Mouse (Mus musculus): ENCODE measurements around the gene Tmem259.

Gene Tmem259

DNA sequence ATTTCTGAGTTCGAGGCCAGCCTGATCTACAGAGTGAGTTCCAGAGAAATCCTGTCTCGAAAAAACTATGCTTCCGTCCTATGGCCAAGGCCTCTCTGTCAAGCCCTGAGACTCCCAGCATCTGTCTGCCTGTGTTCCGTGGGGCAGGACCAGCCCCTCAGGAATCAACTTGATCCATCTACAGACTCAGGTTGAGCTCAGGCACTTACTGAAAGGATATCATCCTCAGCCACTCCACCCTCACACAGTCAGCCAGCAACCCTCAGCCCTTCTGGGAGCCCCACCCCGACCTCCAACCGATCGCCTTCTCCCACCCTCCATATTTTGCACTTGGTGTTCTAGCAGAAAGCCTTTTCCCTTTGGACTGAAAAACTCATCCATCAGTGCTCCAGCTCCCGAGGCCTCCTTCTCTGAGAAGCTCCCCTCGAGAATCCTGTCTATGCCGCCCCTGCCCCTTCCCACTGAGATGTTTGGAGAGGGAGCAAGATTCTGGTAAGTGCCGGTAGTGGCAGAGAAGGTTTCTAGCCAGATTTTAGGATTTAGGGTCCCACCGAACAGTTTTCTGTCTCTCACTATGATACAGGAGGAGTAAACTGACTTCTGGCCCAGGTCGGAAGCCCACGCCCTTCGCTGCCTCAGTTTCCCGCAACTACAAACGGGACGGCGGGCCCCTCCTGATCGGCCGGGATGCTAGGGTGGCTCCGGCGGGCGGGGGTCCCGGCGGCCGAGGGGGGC lies 3.8 kb upstream of the Tmem259 start:
- DNase-seq (ENCODE audit: low read depth), result peak; percentile 22

DNA sequence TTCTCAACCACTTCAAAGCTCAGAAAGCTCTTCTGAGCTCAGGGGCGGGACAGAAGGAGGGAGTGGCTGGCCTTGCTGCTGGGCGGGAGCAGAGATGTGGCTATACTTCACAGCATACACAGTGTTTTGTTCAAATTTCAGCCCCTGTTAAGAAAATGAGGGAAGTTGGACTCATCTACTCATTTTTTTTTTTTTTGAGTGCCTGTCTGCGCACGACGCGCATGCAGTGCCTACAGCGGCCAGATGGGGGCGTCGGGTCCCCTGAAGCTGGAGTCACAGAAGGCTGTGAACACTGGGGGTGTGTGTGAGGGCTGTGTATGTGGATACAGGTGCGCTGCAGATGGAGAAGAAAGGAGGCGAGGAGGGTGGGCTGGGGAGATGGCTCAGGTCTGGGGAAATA lies 2.8 kb upstream of the Tmem259 start:
- peak; percentile 96 for DNase-seq (ENCODE audit: low read depth)

DNA sequence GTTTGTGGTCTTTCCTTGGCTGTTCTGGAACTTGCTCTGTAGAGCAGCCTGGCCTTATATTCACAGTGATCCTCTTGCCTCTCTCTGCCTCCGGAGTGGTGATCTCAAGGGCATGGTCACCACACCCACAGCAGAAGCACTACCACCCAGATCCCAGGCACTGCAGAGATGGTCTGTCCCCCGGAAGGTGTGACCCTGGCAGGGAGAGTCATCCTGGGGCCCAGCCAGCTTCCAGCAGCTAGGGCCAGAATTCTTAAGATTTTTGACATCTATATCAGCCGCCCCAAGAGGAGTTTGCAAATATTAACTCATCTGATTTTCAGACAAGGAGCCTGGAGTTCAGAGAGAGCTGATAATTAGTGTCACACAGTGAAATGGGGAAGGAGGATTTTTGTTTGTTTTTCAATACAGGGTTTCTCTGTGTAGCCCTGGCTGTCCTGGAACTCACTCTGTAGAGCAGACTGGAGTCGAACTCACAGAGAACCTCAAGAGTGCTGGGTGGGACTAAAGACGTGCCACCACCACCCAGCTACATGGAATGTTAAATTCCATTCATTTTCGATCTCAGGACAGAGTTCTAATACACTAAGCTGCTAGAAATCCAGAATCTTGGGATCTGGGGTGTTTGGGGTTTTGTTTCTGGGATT lies 2.2 kb upstream of the Tmem259 start:
- DNase-seq (ENCODE audit: low read depth), result no peak

DNA sequence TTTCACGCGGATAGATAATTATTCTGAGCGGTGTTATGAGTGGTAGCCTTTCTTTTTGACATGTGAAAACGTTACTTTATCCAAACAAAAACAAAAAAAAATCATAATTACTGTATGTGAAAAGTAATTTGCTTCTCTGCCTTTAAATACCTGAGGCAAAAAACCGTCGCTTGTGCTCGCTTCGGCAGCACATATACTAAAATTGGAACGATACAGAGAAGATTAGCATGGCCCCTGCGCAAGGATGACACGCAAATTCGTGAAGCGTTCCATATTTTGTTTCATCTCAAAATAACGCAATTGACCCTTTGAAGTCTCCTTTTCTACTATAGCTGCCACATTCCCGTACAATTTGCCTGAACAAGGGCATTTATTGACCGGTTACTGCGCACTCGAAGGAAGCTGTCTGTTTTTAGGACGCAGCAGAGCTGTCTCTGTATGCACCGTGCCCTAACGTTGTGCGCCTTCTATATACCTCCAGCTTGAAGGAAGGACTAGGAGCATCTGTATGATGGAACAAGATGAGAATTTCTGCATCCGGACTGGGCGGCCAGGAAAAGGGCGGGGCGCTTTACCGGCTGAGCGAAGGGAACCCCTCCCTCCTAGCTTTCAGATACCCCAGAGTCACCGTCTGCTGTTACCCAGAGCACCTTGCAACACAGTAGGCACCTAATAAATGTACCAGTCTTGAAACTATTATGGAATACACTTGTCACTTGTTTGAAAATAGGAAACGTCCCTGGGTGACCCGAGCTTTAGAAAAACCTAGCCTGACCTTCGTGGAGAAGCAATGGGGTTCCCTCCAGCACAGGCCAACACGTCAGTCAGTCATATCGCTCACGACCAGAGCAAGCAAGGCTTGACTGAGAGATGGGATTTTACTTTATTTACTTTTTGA lies 1.5 kb upstream of the Tmem259 start:
- DNase-seq (ENCODE audit: low read depth), result peak; percentile 91

DNA sequence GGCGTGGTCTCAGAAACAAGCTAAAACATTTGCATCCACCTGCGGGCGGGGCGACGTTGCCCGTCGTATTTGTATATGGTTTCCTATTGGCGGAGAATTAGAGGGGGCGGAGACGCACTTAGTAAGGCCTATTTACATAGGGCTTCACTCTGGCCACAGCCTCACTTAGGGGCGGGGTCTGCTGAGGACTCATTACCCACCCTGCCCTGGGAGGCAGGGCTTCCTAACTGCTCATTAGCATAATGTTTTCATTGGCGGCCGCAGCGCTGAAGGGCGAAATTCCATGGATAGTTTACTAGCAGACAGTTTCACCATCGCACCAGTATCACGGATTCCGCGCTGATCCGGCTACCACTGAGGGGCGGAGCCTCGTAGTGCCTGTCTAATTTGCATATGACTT lies 741 bp upstream of the Tmem259 start:
- DNase-seq (ENCODE audit: low read depth), result peak; percentile 100

DNA sequence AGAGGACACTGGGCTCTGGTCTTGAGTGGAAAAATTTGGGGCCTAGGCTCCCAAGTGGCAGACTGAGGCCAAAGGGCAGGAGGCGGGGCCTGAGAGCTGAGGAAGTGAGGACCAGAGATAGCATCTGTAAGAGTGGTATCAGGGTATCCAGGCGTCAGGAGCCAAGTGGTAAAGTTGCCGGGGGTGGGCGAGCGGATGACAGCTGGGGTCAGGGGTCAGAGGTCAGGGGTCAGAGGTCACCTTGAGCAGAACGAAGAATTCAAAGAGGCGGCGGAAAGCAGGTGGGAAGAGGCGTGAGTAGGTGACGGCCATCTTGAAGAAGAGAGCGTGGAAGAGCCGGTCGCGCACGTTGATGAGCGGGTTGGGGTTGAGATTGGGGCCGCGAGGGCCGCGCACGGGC lies 460 bp downstream of the Tmem259 start:
- DNase-seq (ENCODE audit: low read depth), result peak; percentile 80

DNA sequence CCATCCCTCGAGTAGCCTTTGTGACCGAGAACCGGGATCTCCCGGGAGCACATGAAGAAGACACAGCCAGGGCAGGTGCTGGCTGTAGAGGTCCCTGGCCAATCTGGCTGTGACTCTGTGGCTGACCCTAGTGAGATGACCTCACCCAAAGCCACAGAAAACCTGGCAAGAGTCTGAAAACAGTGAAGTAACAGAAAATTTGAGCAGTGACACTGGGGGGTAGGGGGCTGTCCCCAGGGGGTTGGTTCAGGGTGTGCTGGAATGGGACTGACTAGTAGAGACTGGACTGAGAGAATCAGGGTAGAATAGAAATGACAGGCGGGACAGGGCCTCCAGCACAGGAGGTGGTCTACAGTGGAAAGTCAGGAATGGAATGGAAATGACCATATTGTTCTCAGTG lies 925 bp downstream of the Tmem259 start:
- peak; percentile 42 for DNase-seq (ENCODE audit: low read depth)

DNA sequence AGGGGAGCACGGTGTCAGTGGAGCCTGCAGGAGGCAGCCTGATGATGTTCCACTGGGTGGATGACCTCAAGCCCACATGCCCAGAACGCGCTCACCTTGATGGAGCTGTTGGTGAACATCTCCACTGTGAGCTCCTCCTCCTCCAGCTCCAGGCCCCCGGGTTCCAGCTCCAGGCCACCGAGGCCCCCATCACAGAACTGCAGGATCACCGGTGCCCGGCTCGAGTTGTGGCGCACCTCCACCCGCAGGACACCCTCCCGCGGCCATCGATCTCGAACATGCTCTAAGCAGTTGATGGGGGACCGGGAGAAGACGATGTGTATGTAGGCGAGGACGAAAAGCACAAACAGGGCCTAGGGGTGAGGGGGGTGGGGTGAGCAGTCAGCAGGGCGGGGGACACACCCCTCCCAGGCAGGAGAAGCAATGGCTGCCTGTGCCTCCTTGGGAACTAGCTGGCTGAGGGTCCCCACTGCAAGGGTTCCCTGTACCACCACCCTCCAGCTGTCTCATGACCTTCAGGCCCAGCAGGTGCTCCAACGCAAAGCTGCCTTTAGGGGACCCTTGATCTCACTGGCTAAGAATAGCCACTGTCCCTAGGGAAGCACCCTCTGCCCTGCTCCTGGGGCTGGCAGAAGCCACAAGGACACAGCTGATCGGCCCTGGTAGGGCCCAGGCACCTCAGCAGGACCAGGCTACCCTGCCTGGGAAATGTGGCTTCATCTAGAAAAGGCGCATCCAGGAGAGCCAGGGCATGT lies 4.6 kb downstream of the Tmem259 start:
- no peak for DNase-seq (ENCODE audit: low read depth)

DNA sequence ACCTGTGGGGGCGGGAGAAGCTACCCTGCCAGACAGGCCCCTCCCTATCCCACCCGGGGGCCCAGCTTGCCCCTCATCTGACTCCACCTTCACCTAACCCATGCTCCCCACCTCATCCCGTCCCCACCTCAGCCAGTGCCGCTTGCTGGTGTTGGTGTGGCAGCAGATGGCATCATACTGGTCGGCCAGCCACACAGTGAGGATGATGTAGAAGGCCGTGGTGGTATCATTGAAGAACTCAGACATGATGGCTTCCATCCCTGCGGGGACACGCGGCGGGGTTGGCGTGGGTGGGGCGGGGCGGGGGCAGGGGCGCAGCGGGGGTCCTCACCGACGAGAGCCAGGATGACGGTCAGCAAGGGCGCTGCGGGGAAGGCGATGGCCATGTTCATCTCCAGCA lies 6.1 kb downstream of the Tmem259 start:
- no peak for DNase-seq (ENCODE audit: low read depth)

DNA sequence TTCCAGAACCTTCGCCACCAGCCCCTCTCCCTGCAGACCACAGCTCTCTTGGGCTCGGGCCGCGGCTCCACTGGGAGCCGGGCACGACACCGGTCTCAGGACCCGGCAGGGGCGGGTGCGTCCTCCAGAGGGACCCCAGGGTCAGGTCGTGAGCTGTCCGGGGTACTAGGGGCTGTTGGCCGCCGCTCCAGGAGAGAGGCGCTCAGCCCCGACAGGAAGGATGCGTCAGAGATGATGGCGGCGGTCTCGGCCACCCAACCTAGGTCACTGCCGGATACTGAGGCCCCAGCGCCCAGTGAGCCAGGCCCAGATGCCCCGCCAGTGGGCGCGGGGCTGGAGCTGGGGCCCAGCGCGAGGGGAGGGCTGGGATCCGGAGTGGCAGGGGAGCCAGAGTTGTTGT lies 6.8 kb downstream of the Tmem259 start:
- no peak for DNase-seq (ENCODE audit: low read depth)

DNA sequence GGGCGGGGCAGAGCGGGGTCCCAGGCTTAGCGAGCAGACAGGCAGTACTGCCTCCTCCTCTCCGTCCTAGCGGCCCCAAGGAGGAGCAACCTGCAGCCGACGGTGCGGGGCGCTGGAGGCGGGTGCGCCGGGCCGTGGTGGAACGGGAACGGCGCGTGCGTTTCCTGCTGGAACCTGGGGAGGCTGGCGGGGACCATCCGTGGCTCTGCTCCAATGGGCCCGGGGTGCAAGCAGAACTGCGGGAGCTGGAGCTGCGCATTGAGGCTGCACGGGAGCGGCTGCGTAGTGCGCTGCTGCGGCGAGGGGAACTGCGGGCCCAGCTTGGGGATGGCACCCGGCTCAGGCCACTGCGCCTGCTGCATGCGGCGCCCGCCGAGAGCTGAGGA lies 7.4 kb downstream of the Tmem259 start:
- no peak for DNase-seq (ENCODE audit: low read depth)

DNA sequence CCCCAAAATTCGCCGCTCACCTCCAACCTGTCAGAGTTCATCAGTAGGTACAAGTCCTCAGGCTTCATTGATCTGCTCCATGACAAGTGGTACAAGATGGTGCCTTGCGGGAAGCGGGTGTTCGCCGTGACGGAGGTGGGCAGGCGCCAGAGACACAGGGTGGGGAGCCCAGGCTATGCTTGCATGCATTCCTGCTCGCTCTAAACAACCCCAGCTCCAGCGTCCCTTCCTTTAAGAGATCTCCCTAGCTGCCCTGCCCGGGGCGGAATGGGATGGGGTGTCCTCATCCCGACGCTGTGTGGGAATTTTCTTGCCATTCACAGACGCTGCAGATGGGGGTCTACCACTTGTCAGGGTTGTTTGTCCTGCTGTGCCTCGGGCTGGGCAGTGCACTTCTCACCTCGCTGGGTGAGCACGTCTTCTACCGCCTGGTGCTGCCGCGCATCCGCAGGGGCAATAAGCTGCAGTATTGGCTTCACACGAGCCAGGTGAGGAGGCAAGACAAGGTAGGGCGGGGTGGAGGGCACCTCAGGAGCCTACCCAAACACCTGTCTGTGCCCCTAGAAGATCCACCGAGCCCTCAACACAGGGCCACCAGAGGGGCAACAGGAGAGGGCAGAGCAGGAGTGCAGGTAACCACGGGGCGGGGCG lies 7.9 kb downstream of the Tmem259 start:
- no peak for DNase-seq (ENCODE audit: low read depth)

DNA sequence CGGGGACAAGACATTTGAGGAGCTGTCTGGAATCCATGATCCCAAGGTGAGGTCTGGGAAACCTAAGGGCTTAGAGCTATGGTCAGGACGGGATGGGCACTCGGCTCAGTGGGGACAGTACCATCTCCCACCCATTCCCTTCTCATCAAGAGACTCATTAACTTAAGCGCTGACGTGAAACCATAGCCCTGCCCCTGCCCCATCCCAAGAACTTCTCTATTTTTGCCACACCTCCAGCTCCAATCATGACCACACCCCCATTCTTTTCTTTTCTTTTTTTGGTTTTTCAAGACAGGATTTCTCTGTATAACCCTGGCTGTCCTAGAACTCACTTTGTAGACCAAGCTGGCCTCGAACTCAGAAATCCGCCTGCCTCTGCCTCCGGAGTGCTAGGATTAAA lies 9.5 kb downstream of the Tmem259 start:
- DNase-seq (ENCODE audit: low read depth), result no peak

DNA sequence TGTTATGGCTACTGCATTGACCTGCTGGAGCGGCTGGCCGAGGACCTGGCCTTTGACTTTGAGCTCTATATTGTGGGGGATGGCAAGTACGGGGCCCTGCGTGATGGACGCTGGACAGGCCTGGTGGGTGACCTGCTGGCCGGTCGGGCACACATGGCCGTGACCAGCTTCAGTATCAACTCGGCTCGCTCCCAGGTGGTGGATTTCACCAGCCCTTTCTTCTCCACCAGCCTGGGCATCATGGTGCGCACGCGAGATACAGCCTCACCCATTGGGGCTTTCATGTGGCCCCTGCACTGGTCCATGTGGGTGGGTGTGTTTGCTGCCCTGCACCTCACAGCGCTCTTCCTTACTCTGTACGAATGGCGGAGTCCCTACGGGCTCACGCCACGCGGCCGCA lies 10.0 kb downstream of the Tmem259 start:
- DNase-seq (ENCODE audit: low read depth), result no peak

DNA sequence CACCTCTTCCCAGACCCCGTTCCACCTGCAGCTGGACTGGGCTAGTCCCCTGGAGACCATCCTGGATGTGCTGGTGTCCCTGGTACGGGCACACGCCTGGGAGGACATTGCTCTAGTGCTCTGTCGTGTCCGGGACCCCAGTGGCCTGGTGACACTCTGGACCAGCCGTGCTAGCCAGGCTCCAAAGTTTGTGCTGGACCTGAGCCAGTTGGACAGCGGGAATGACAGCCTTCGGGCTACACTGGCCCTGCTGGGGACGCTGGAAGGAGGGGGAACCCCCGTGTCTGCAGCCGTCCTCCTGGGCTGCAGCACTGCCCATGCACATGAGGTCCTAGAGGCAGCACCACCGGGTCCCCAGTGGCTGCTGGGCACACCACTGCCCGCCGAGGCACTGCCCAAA lies 11.3 kb downstream of the Tmem259 start:
- DNase-seq (ENCODE audit: low read depth), result no peak

DNA sequence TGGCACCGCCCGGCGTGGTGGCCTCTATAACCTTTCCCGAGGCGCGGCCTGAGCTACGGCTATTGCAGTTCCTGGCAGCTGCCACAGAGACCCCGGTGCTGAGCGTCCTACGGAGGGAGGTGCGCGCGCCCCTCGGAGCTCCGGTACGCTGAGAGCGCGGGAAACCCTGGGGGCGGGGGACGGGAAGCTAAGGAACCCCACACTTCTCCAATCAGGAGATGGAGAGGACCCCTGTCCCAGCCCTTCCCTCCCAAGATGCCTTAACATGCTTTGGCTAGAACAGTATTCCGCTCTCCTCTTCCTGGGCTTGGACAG lies 13.0 kb downstream of the Tmem259 start:
- no peak for DNase-seq (ENCODE audit: low read depth)

DNA sequence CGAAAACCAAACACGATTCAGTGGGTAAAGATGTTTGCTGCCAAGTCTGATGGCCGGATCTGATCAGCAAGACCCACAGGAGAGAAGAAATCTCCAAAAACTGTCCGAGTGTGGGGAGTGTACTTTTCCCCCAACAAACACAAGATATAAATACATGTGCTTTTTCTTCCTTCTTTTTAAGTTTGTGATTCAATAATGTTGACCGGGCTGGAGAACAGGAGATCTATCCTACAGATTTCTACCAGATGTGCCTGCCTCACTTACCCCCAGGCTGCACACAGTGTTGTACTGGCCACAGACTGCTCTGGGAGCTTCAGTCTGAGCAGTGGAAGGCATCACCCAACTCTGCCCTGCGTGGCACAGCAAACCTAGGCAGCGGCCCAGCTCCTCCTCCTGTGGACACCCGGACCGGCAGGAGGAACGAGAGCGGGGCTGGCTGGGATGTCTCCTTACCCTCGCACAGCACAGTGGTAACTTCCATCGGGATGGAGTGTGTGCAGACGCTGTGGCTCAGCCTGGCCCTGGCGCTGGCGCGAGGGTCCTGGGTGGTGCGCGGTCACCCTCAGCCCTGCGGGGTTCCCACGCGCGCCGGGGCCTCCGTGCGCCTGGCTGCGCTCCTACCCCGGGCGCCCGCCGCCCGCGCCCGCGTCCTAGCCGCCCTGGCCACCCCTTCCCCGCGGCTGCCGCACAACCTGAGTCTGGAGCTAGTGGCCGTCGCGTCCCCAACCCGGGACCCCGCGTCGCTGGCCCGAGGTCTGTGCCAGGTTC lies 13.5 kb downstream of the Tmem259 start, which contains the start of gene Grin3b:
TSS of gene Grin3b (plus strand) at position 301 of the 768 bp plus-strand sequence.
- no peak for DNase-seq (ENCODE audit: low read depth)

DNA sequence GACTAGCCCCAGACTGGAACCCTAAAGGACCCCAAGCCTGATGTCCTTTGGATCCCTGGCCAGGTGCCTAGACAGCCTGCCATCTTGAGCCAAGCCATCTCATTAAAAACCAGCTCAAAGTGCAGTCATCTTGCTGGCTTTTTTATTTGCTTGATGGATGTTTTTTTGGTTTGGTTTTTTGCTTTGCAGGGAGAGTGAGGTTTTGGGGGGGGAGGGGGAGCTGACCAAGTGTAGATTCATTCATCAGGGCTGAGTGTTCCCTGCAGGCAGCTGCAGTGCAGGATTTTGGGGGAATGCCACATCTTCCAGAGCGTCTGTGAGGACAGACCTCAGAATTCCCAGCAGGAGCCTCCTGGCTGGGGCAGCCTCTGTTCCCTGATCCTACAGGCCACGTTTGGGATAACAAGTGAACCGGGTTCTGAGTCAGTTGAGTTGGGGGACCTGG lies 15.0 kb downstream of the Tmem259 start:
- no peak for DNase-seq (ENCODE audit: low read depth)

DNA sequence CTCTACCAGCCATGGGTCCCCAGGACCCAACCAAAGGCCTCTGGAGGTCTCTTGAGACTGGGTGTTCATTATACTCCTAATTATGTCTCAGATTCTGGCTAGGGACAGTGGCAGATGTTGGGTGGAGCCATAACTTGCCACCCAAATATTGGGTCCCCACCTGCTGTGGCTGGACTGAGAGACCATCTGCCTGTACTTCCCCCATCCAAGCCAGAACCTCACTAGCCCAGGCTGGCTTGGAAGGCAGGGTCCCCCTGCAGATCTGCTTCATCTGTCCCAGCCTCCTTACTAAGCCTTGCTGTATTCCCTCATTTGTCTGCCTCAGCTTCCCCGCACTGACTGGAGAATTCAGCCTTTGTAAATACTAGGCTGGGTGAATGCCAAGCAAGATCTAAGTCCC lies 15.9 kb downstream of the Tmem259 start:
- no peak for DNase-seq (ENCODE audit: low read depth)

DNA sequence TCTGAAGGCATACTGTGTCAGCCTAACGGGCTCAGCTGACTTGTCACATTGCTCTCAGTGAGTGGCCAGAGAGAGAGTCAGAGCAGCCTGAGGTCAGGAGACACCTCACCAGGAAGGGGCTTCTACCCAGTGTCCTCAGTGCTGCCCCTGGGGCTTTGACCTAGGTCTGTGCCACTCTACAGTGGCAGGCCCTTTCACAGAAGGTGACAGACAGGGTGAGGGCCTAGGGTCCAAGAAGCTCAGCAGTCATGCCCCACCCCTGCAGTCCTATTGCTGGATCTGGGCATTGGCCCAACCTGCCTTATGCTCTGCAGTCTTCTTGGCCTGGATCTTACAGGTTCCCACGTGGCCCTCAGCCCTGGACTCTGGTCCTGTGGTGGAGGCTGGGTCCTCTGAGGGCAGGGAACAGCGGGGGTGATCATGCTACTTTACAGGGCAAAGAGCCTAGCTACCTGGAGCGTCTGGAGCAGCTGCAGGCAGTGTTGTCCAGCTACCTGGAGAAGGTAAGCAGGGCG lies 17.2 kb downstream of the Tmem259 start:
- no peak for DNase-seq (ENCODE audit: low read depth)

DNA sequence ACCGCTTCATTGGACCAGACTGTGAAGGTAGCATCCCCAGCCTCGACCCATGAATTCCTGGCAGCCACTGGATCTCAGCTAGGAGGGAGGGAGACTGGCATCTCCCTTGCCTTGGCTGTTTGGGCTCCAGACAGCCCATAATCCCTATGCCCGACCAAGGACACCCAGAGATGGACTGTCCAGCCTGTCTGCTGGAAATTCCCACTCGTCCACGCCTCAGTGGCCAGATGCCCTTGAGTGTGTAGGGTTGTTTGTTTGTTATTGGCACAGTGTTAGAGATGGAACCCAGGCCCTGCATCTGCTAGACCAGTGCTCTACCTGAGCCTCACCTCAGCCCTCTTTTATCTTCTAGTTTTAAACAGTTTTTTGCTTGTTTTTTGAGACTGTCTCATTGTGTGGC lies 18.8 kb downstream of the Tmem259 start:
- no peak for DNase-seq (ENCODE audit: low read depth)

Measured in 416B (cell line).